Mouse (Mus musculus) erythroblast, embryonic 14.5 days (primary cell): ENCODE measurements at regions not wholly inside any gene's neighbourhood (a gene's known extent, or its start where the extent isn't known, plus 50 kb on each side); places are given as distances from the start of the nearest gene placed in this dataset.

Experiments used
- GATA1 ChIP-seq: IDR thresholded peaks from 2 replicates; pipeline ENCODE4 v1.6.1; 2012; ENCODE audit warnings: low read length, inconsistent platforms, mixed read lengths
- TAL1 ChIP-seq: IDR thresholded peaks from 3 replicates; pipeline ENCODE4 v1.6.1; 2012; ENCODE audit warnings: low read length, inconsistent platforms, mixed read lengths

- TF ChIP-seq GATA1 (no peak), TAL1 (no peak)
Measured at GRCm38 (mm10) chr6:140212403-140212802, 171.1 kb upstream of the Plcz1 start.
